Mouse (Mus musculus): ENCODE data around the gene Igsf8.
"Not testable (repeated sequence)": the region's sequence is repeated elsewhere in the genome, so short reads cannot be mapped to it uniquely, and the experiment has no call there.

The Igsf8 gene

GRCm38 (mm10) chr1:172261477-172262078, at the start of gene Igsf8:
Gene Igsf8 (plus strand): TSS chr1:172261641.
- DNase-seq (ENCODE audit: low spot score), result no peak

- DNase-seq (ENCODE audit: low spot score), result no peak
Measured at GRCm38 (mm10) chr1:172212776-172213175, 48.7 kb upstream of the Igsf8 start.

GRCm38 (mm10) chr1:172213771-172214170, 47.7 kb upstream of the Igsf8 start:
- no peak for DNase-seq (ENCODE audit: low spot score)

- no peak for DNase-seq (ENCODE audit: low spot score)
Measured at GRCm38 (mm10) chr1:172214748-172215147, 46.7 kb upstream of the Igsf8 start.

GRCm38 (mm10) chr1:172217148-172217547, 44.3 kb upstream of the Igsf8 start:
- DNase-seq (ENCODE audit: low spot score), result peak; percentile 77

GRCm38 (mm10) chr1:172218164-172218910, 43.1 kb upstream of the Igsf8 start:
- DNase-seq (ENCODE audit: low spot score), result no peak

GRCm38 (mm10) chr1:172219451-172220406, 41.7 kb upstream of the Igsf8 start, which contains the start of gene Casq1:
Gene Casq1 (minus strand): TSS chr1:172219868.
- no peak for DNase-seq (ENCODE audit: low spot score)

- no peak for DNase-seq (ENCODE audit: low spot score)
Measured at GRCm38 (mm10) chr1:172220414-172220813, 41.0 kb upstream of the Igsf8 start.

- no peak for DNase-seq (ENCODE audit: low spot score)
Measured at GRCm38 (mm10) chr1:172221297-172222063, 40.0 kb upstream of the Igsf8 start.

GRCm38 (mm10) chr1:172228209-172228608, 33.2 kb upstream of the Igsf8 start:
- DNase-seq (ENCODE audit: low spot score), result no peak

GRCm38 (mm10) chr1:172229215-172229614, 32.2 kb upstream of the Igsf8 start:
- no peak for DNase-seq (ENCODE audit: low spot score)

- DNase-seq (ENCODE audit: low spot score), result no peak
Measured at GRCm38 (mm10) chr1:172240945-172241708, 20.3 kb upstream of the Igsf8 start.

- DNase-seq (ENCODE audit: low spot score), result no peak
Measured at GRCm38 (mm10) chr1:172242401-172242800, 19.0 kb upstream of the Igsf8 start.

GRCm38 (mm10) chr1:172243547-172244205, 17.8 kb upstream of the Igsf8 start:
- no peak for DNase-seq (ENCODE audit: low spot score)

- not testable (repeated sequence) for DNase-seq (ENCODE audit: low spot score)
Measured at GRCm38 (mm10) chr1:172244645-172245044, 16.8 kb upstream of the Igsf8 start.

GRCm38 (mm10) chr1:172247216-172247615, 14.2 kb upstream of the Igsf8 start:
- no peak for DNase-seq (ENCODE audit: low spot score)

GRCm38 (mm10) chr1:172247679-172248078, 13.8 kb upstream of the Igsf8 start:
- no peak for DNase-seq (ENCODE audit: low spot score)

GRCm38 (mm10) chr1:172258314-172258713, 3.1 kb upstream of the Igsf8 start, which contains the start of gene Atp1a4:
Gene Atp1a4 (minus strand): TSS chr1:172258414.
- DNase-seq (ENCODE audit: low spot score), result no peak

- no peak for DNase-seq (ENCODE audit: low spot score)
Measured at GRCm38 (mm10) chr1:172271208-172271607, 9.8 kb downstream of the Igsf8 start.

- DNase-seq (ENCODE audit: low spot score), result no peak
Measured at GRCm38 (mm10) chr1:172271765-172272164, 10.3 kb downstream of the Igsf8 start.

Data from c-Kit-positive CD71-positive TER-119-positive erythroid progenitor cells, embryonic 14.5 days (primary cell).